Mouse (Mus musculus) A20 (cell line): ENCODE measurements around the gene Tgfb1i1.

Experiments used
- DNase-seq: peaks from one replicate; pipeline ENCODE4 v3.0.0-alpha.2; 2011; ENCODE audit warnings: low read depth, low spot score

Gene Tgfb1i1

GRCm38 (mm10) chr7:128246496-128247391 is at the start of gene Tgfb1i1:
Tgfb1i1 (plus strand) TSS chr7:128246812.
- no peak for DNase-seq

GRCm38 (mm10) chr7:128201607-128202006 is 45.0 kb upstream of the Tgfb1i1 start:
- DNase-seq: no peak

GRCm38 (mm10) chr7:128203071-128203470 is 43.5 kb upstream of the Tgfb1i1 start:
- DNase-seq: no peak

- no peak for DNase-seq
Measured at GRCm38 (mm10) chr7:128204179-128204578, 42.4 kb upstream of the Tgfb1i1 start.

GRCm38 (mm10) chr7:128205695-128206094 is 40.9 kb upstream of the Tgfb1i1 start:
- DNase-seq: no peak

- DNase-seq: no peak
Measured at GRCm38 (mm10) chr7:128206152-128206551, 40.5 kb upstream of the Tgfb1i1 start, which contains the start of gene Cox6a2. Cox6a2 (minus strand) TSS chr7:128206387.

- DNase-seq: peak; percentile 59
Measured at GRCm38 (mm10) chr7:128208187-128208586, 38.4 kb upstream of the Tgfb1i1 start.

GRCm38 (mm10) chr7:128209826-128210225 is 36.8 kb upstream of the Tgfb1i1 start:
- no peak for DNase-seq

- no peak for DNase-seq
Measured at GRCm38 (mm10) chr7:128219952-128220351, 26.7 kb upstream of the Tgfb1i1 start.

- DNase-seq: no peak
Measured at GRCm38 (mm10) chr7:128220936-128221335, 25.7 kb upstream of the Tgfb1i1 start.

GRCm38 (mm10) chr7:128231741-128232140 is 14.9 kb upstream of the Tgfb1i1 start:
- peak; percentile 46 for DNase-seq

- DNase-seq: peak; percentile 61
Measured at GRCm38 (mm10) chr7:128234796-128235195, 11.8 kb upstream of the Tgfb1i1 start.

GRCm38 (mm10) chr7:128235481-128235880 is 11.1 kb upstream of the Tgfb1i1 start:
- no peak for DNase-seq

GRCm38 (mm10) chr7:128236426-128236825 is 10.2 kb upstream of the Tgfb1i1 start:
- DNase-seq: no peak

GRCm38 (mm10) chr7:128236856-128237592 is 9.6 kb upstream of the Tgfb1i1 start, which contains the start of gene Armc5:
Armc5 (plus strand) TSS chr7:128237342.
- peak; percentile 85 for DNase-seq

GRCm38 (mm10) chr7:128237593-128237926 is 9.1 kb upstream of the Tgfb1i1 start:
- no peak for DNase-seq

- DNase-seq: peak; percentile 100
Measured at GRCm38 (mm10) chr7:128237927-128238778, 8.5 kb upstream of the Tgfb1i1 start, which contains the start of gene 9130023H24Rik. 9130023H24Rik (minus strand) TSS chr7:128238031.

- peak; percentile 72 for DNase-seq
Measured at GRCm38 (mm10) chr7:128238991-128239390, 7.6 kb upstream of the Tgfb1i1 start.

- DNase-seq: no peak
Measured at GRCm38 (mm10) chr7:128240131-128240784, 6.4 kb upstream of the Tgfb1i1 start.

GRCm38 (mm10) chr7:128242331-128242730 is 4.3 kb upstream of the Tgfb1i1 start:
- DNase-seq: no peak

- no peak for DNase-seq
Measured at GRCm38 (mm10) chr7:128243921-128244320, 2.7 kb upstream of the Tgfb1i1 start.
